In the genomic region with DNA sequence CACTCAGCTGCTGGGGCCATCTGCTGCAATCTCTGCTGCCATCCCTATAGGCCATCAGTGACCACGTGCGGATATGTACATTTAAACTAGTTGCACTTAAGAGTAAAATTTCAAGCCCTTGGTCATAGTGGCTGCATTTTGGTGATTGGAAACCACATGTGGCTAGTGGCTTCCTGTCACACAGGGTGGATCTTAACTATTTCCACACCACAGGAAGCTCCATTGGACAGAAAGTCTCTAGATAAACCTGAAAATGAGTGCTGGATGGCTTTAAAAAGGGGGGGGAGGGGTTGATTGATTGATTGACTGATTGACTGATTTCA, we compare ENCODE assay signal across 22 mouse cellular contexts. TPM values are rescaled to one million over a fixed set of nuclear protein-coding genes. Genes with fewer than 3 reads are reported as not detected.
A peak's percentile ranks its signal among the peaks of the same experiment; 100 is the strongest.
DNase-seq lines count a peak whose midpoint lies in the region; ATAC-seq and TF ChIP-seq lines count a peak whose summit lies in the region.
"Had no signal": no experiment of that assay in that cellular context is flagged by ENCODE, and none has a peak within 500 bp of the region (broad histone marks: within the 10 kb centered on the region; RNA-seq: fewer than 3 reads in every experiment).

No protein-coding gene starts in this region.

- H3K9me3 ChIP-seq in lung, postnatal 0 days (ENCODE audit: low read length): no peaks in the 10 kb centered on the region
- no peaks in the 10 kb centered on the region for H3K9me3 ChIP-seq in intestine, postnatal 0 days (ENCODE audit: control insufficient read depth)
- H3K9me3 ChIP-seq in stomach, embryonic 14.5 days (ENCODE audit: control insufficient read depth, low read depth, low read length): no peaks in the 10 kb centered on the region
- H3K9me3 ChIP-seq: hindbrain, embryonic 13.5 days; liver, embryonic 13.5 days; midbrain, embryonic 10.5 days; neural tube, embryonic 15.5 days had no signal

- no peaks in the 10 kb centered on the region for H3K36me3 ChIP-seq in lung, postnatal 0 days (ENCODE audit: insufficient read depth, low read length)
- H3K36me3 ChIP-seq in intestine, postnatal 0 days (ENCODE audit: control insufficient read depth, insufficient read depth): no peaks in the 10 kb centered on the region
- no peaks in the 10 kb centered on the region for H3K36me3 ChIP-seq in stomach, embryonic 14.5 days (ENCODE audit: control insufficient read depth, insufficient read depth, low read length)
- H3K36me3 ChIP-seq: hindbrain, embryonic 13.5 days; liver, embryonic 13.5 days; midbrain, embryonic 10.5 days; neural tube, embryonic 15.5 days had no signal

- TF ChIP-seq CTCF in lung, postnatal 0 days (IDR thresholded peaks at IDR 0.05): no peak
- TF ChIP-seq CTCF in intestine, postnatal 0 days (IDR thresholded peaks at IDR 0.05; ENCODE audit: low read depth): no peak

- no peak overlapping the region for H3K4me3 ChIP-seq in lung, postnatal 0 days (ENCODE audit: low read depth, low read length)
- no peak overlapping the region for H3K4me3 ChIP-seq in intestine, postnatal 0 days (ENCODE audit: low read depth, low read length)
- H3K4me3 ChIP-seq in stomach, embryonic 14.5 days (ENCODE audit: low read depth, low read length): no peak overlapping the region
- H3K4me3 ChIP-seq: hindbrain, embryonic 13.5 days; liver, embryonic 13.5 days; midbrain, embryonic 10.5 days; neural tube, embryonic 15.5 days had no signal

- H3K9ac ChIP-seq in lung, postnatal 0 days (replicated peaks; ENCODE audit: low read depth): no peak overlapping the region
- no peak overlapping the region for H3K9ac ChIP-seq in intestine, postnatal 0 days (ENCODE audit: low read depth, low read length)
- H3K9ac ChIP-seq in stomach, embryonic 14.5 days (replicated peaks; ENCODE audit: low read depth, low read length): no peak overlapping the region
- H3K9ac ChIP-seq: hindbrain, embryonic 13.5 days; liver, embryonic 13.5 days; neural tube, embryonic 15.5 days had no signal

- 74% methylated on average over 2 of the region's 2 CpGs for WGBS in lung, postnatal 0 days
- WGBS in intestine, postnatal 0 days: 41% methylated on average over 2 of the region's 2 CpGs
- 82% methylated on average over 2 of the region's 2 CpGs for WGBS in stomach, embryonic 14.5 days

- no peak overlapping the region for H3K4me2 ChIP-seq in lung, postnatal 0 days (replicated peaks; ENCODE audit: low read depth, low read length)
- H3K4me2 ChIP-seq in intestine, postnatal 0 days (replicated peaks; ENCODE audit: low read depth): peak overlapping the region; percentile 53
- H3K4me2 ChIP-seq in stomach, embryonic 14.5 days (replicated peaks; ENCODE audit: low read depth, low read length): no peak overlapping the region
- H3K4me2 ChIP-seq: hindbrain, embryonic 13.5 days; liver, embryonic 13.5 days; neural tube, embryonic 15.5 days had no signal

- H3K4me1 ChIP-seq in lung, postnatal 0 days (ENCODE audit: insufficient read depth, low read depth, low read length): peaks cover 29% of the 10 kb centered on the region
- H3K4me1 ChIP-seq in intestine, postnatal 0 days (replicated peaks; ENCODE audit: control insufficient read depth, insufficient read depth, low read length): peaks cover 2% of the 10 kb centered on the region; the same call in 1 of the 2 replicates
- peaks cover 28% of the 10 kb centered on the region for H3K4me1 ChIP-seq in stomach, embryonic 14.5 days (ENCODE audit: control insufficient read depth, insufficient read depth, low read length)
- H3K4me1 ChIP-seq: hindbrain, embryonic 13.5 days; neural tube, embryonic 15.5 days had no signal

- H3K27me3 ChIP-seq in lung, postnatal 0 days (replicated peaks; ENCODE audit: insufficient read depth, low read length): no peaks in the 10 kb centered on the region
- no peaks in the 10 kb centered on the region for H3K27me3 ChIP-seq in intestine, postnatal 0 days (replicated peaks; ENCODE audit: control insufficient read depth, insufficient read depth, low read length)
- no peaks in the 10 kb centered on the region for H3K27me3 ChIP-seq in stomach, embryonic 14.5 days (ENCODE audit: control insufficient read depth, insufficient read depth, low read length)
- H3K27me3 ChIP-seq: neural tube, embryonic 15.5 days had no signal

- no peak for DNase-seq in lung, postnatal 0 days (ENCODE audit: low spot score)
- no peak for DNase-seq in lung, postnatal 14 days
- no peak for DNase-seq in kidney, postnatal 36 days
- DNase-seq in kidney, postnatal 10 days: no peak
- no peak for DNase-seq in left cerebral cortex, postnatal 4 days
- DNase-seq: adrenal gland, postnatal 25 days; cerebellum, adult 8-10 months; cerebellum, postnatal 36 days; gastrocnemius, postnatal 14 days; kidney, adult 11 months; liver, embryonic 13.5 days; lung, adult 2 months; lung, postnatal 36 days; thymus, postnatal 36 days had no signal

- H3K27ac ChIP-seq in lung, postnatal 0 days (ENCODE audit: low read length): 0 out of 2 replicates have a peak overlapping the region, but pooled peaks have one; percentile 63
- peak overlapping the region; percentile 89 for H3K27ac ChIP-seq in intestine, postnatal 0 days (ENCODE audit: low read depth, low read length)
- peak overlapping the region; percentile 36; the same call in 1 of the 2 replicates for H3K27ac ChIP-seq in stomach, embryonic 14.5 days (ENCODE audit: low read length)
- H3K27ac ChIP-seq: hindbrain, embryonic 13.5 days; liver, embryonic 13.5 days; midbrain, embryonic 10.5 days; neural tube, embryonic 15.5 days had no signal

- ATAC-seq in lung, postnatal 0 days: no peak
- no peak for ATAC-seq in intestine, postnatal 0 days
- ATAC-seq in stomach, embryonic 14.5 days (ENCODE audit: insufficient number of reproducible peaks, insufficient read depth, low FRiP score, low read depth): no peak
- ATAC-seq: CD4-positive, CD25-positive, alpha-beta regulatory T cell, adult 4 months; forebrain, embryonic 14.5 days; midbrain, embryonic 16.5 days had no signal

- intact Hi-C loops in left cerebral cortex, postnatal 4 days (cut with DNase I): no loop called here

- TF ChIP-seq EP300 in lung, postnatal 0 days (IDR thresholded peaks at IDR 0.05): no peak

RNA-seq across cellular contexts. Expression of a gene that starts 9.7 kb away (rescaled TPM):
- polyA plus RNA-seq in lung, postnatal 0 days (2015; fragmentation: Nextera tagmentation; extraction: Ambion mirVana): 36.4 and 37.3 TPM in 2 replicates
- polyA plus RNA-seq in intestine, postnatal 0 days (2015; fragmentation: Nextera tagmentation; extraction: Ambion mirVana): 5.9 and 6.6 TPM in 2 replicates
- 22.7 and 25.1 TPM in 2 replicates for polyA plus RNA-seq in stomach, embryonic 14.5 days (2014; fragmentation: Nextera tagmentation; extraction: Ambion mirVana)
- total RNA-seq in left cerebral cortex, postnatal 4 days (2021): 1 to 10 TPM; 8.0 to 8.9 TPM

RNA-seq across cellular contexts. Expression of a gene that starts 21.1 kb away (rescaled TPM):
- 1.9 and 3.2 TPM in 2 replicates for polyA plus RNA-seq in lung, postnatal 0 days (2015; fragmentation: Nextera tagmentation; extraction: Ambion mirVana)
- polyA plus RNA-seq in intestine, postnatal 0 days (2015; fragmentation: Nextera tagmentation; extraction: Ambion mirVana): 7.1 and 8.2 TPM in 2 replicates
- polyA plus RNA-seq in stomach, embryonic 14.5 days (2014; fragmentation: Nextera tagmentation; extraction: Ambion mirVana): 28.5 and 33.3 TPM in 2 replicates
- 1 to 10 TPM; 1.8 to 3.3 TPM for total RNA-seq in left cerebral cortex, postnatal 4 days (2021)

Comparison
In these comparisons a context has a peak if more than half of its experiments do, and no peak if none do; other contexts are left out.
1. H3K27ac ChIP-seq: peak in every context shown above with its lines; median percentile 89 in intestine, postnatal 0 days; 63 in lung, postnatal 0 days; 36 in stomach, embryonic 14.5 days.